Mouse (Mus musculus): ENCODE data around the gene Ephb4.

DNA sequence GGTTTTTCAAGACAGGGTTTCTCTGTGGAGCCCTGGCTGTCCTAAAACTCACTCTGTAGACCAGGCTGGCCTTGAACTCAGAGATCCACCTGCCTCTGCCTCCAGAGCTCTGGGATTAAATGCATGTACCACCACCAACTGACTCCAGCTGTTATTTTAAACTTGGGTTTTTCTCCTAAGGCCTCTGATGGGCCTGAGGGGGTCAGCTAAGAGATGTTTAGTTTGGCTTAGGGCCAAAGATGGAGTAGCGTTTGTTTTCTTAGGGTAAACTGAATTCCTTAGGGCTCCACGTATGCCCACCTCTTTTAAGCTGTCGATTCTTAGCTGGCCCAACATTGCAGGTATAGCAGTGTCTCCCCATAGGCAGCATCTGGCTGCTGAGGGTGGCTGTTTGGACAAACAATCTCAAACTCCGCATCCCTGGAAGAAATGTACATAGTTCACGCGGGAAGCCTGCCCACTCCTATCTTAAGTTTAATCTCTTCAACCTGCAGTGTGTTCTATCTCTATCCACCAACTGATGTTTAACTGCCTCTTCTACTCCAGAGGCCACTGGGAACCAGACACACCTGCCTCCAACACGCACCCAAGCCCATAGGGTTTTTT, 7.4 kb upstream of the Ephb4 start:
- TF ChIP-seq CTCF (IDR thresholded peaks at IDR 0.05; ENCODE audit: control insufficient read depth, insufficient read depth, low read length) (no peak), POLR2A (IDR thresholded peaks at IDR 0.05; ENCODE audit: borderline replicate concordance, control insufficient read depth, low read depth, low read length) (no peak)
